Mouse (Mus musculus): ENCODE data around the gene Mlxip.

DNA sequence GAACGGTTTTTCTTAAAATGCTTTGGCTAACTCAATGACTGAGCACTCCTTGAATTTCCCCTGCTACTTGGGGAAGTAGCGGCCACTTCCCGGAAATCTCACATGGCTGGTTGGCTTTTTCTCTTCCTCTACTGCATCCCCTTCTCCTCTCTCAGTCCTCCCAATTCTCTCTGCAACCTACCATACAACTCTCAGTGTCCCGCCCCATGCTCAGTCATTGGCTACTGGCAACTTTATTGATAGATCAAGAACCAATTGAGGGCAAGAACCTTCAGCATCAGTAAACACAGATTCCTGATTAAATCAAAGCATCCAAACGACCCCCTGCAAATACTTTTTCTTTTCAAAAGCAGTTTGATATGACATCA is 3.2 kb upstream of the Mlxip start:
- TF ChIP-seq TAL1 (IDR thresholded peaks at IDR 0.05; ENCODE audit: low read length) (no peak), GATA1 (IDR thresholded peaks at IDR 0.05; ENCODE audit: low read length) (no peak)

Data from erythroblast, embryonic 14.5 days (primary cell).